Mouse (Mus musculus) CH12.LX (cell line): ENCODE measurements around the gene Ltk. TPM values are rescaled to one million over a fixed set of nuclear protein-coding genes. Genes with fewer than 3 reads are reported as not detected.

Source experiments
- DNase-seq: peaks from one replicate; pipeline ENCODE4 v3.0.0-alpha.2; 2013; ENCODE audit errors: extremely low read depth
- H3K27ac ChIP-seq: 2 replicates; pipeline ENCODE4 v1.5.1; 2012; ENCODE audit warnings: low read depth, mild to moderate bottlenecking, control low read depth, moderate library complexity; ENCODE audit not compliant: insufficient read depth
- H3K27me3 ChIP-seq: replicated peaks from 2 replicates; pipeline ENCODE3; 2012; ENCODE audit warnings: inconsistent platforms
- H3K36me3 ChIP-seq, 2 experiments: replicated peaks in 1 of 2; 2 replicates each; pipeline versions ENCODE3 to v1.6.1; 2012; ENCODE audit warnings: inconsistent platforms in 1 of 2, low read length in 1 of 2, mild to moderate bottlenecking in 1 of 2, mixed read lengths in 1 of 2, moderate library complexity in 1 of 2; ENCODE audit not compliant: control insufficient read depth in 1 of 2, insufficient read depth in 1 of 2
- H3K4me1 ChIP-seq, 2 experiments: 2 replicates each; pipeline ENCODE4 v1.6.1; 2012; ENCODE audit warnings: inconsistent platforms in 1 of 2, moderate library complexity in 1 of 2; ENCODE audit not compliant: insufficient read depth in 2 of 2, control insufficient read depth in 1 of 2
- H3K4me2 ChIP-seq: 2 replicates; pipeline ENCODE4 v1.6.1; 2012; ENCODE audit warnings: low read depth, mild to moderate bottlenecking, control low read depth; ENCODE audit not compliant: poor library complexity, insufficient read depth, severe bottlenecking
- H3K4me3 ChIP-seq, 3 experiments: fragments of 150-350 bp in 1 of 3; sonication (generic) in 1 of 3; replicated peaks in 1 of 3; 2 replicates each; pipeline versions ENCODE3 to v1.5.1; 2011 to 2012; ENCODE audit warnings: low read depth in 2 of 3, low read length in 2 of 3, mild to moderate bottlenecking in 2 of 3, moderate library complexity in 2 of 3, control low read depth in 1 of 3, improper control_type of control experiment in 1 of 3, inconsistent platforms in 1 of 3, mixed read lengths in 1 of 3; ENCODE audit not compliant: poor library complexity in 1 of 3
- H3K79me2 ChIP-seq: replicated peaks from 2 replicates; pipeline ENCODE4 v1.6.1; 2012; ENCODE audit warnings: mild to moderate bottlenecking, moderate library complexity; ENCODE audit not compliant: control insufficient read depth, poor library complexity, insufficient read depth, severe bottlenecking; ENCODE audit errors: extremely low read depth
- H3K9ac ChIP-seq: 2 replicates; pipeline ENCODE4 v1.6.1; 2012; ENCODE audit warnings: low read depth, mild to moderate bottlenecking, control low read depth, moderate library complexity; ENCODE audit not compliant: insufficient read depth
- H3K9me3 ChIP-seq: replicated peaks from 2 replicates; pipeline ENCODE3; 2012; ENCODE audit warnings: low read length, inconsistent platforms, mixed read lengths
- BHLHE40 ChIP-seq: IDR thresholded peaks from 2 replicates; pipeline ENCODE4 v1.6.1; 2011; ENCODE audit warnings: mild to moderate bottlenecking, low read depth, low read length, improper control_type of control experiment
- CHD1 ChIP-seq: IDR thresholded peaks from 2 replicates; pipeline ENCODE4 v1.6.1; 2012; ENCODE audit warnings: low read depth, low read length, improper control_type of control experiment, inconsistent platforms
- CHD2 ChIP-seq: IDR thresholded peaks from 2 replicates; pipeline ENCODE4 v1.6.1; 2011; ENCODE audit warnings: low read length, improper control_type of control experiment
- E2F4 ChIP-seq: IDR thresholded peaks from 2 replicates; pipeline ENCODE4 v1.6.1; 2011; ENCODE audit warnings: low read depth, low read length, improper control_type of control experiment; ENCODE audit not compliant: insufficient replicate concordance
- ELF1 ChIP-seq: IDR thresholded peaks from 2 replicates; pipeline ENCODE4 v1.6.1; 2014; ENCODE audit warnings: low read depth, mild to moderate bottlenecking, inconsistent platforms, low read length, improper control_type of control experiment
- EP300 ChIP-seq: IDR thresholded peaks from 2 replicates; pipeline ENCODE4 v1.6.1; 2011; ENCODE audit warnings: low read length, improper control_type of control experiment
- ETS1 ChIP-seq: conservative IDR thresholded peaks from 2 replicates; pipeline ENCODE4 v1.6.1; 2012; ENCODE audit warnings: low read depth, mild to moderate bottlenecking, inconsistent platforms, low read length, improper control_type of control experiment, moderate library complexity
- HCFC1 ChIP-seq: IDR thresholded peaks from 2 replicates; pipeline ENCODE4 v1.6.1; 2012; ENCODE audit warnings: low read depth, mild to moderate bottlenecking, inconsistent platforms, low read length, improper control_type of control experiment
- IRF4 ChIP-seq: IDR thresholded peaks from 2 replicates; pipeline ENCODE4 v1.6.1; 2014; ENCODE audit warnings: low read depth, mild to moderate bottlenecking, inconsistent platforms, low read length, improper control_type of control experiment
- JUN ChIP-seq: IDR thresholded peaks from 2 replicates; pipeline ENCODE4 v1.6.1; 2011; ENCODE audit warnings: low read depth, mild to moderate bottlenecking, low read length, improper control_type of control experiment, moderate library complexity; ENCODE audit not compliant: insufficient read depth
- MAFK ChIP-seq: IDR thresholded peaks from 2 replicates; pipeline ENCODE4 v1.6.1; 2011; ENCODE audit warnings: low read length, improper control_type of control experiment; ENCODE audit not compliant: insufficient replicate concordance
- MAZ ChIP-seq: IDR thresholded peaks from 2 replicates; pipeline ENCODE4 v1.6.1; 2012; ENCODE audit warnings: low read depth, mild to moderate bottlenecking, inconsistent platforms, low read length, improper control_type of control experiment, moderate library complexity
- MEF2A ChIP-seq: IDR thresholded peaks from 2 replicates; pipeline ENCODE4 v1.6.1; 2014; ENCODE audit warnings: low read depth, mild to moderate bottlenecking, inconsistent platforms, low read length, improper control_type of control experiment, borderline replicate concordance
- NRF1 ChIP-seq: IDR thresholded peaks from 2 replicates; pipeline ENCODE4 v1.6.1; 2014; ENCODE audit warnings: low read depth, mild to moderate bottlenecking, inconsistent platforms, low read length, improper control_type of control experiment, moderate library complexity
- POLR2A ChIP-seq: IDR thresholded peaks from 2 replicates; pipeline ENCODE4 v1.6.1; 2011; ENCODE audit warnings: low read depth, mild to moderate bottlenecking, improper control_type of control experiment, low read length
- RAD21 ChIP-seq: IDR thresholded peaks from 2 replicates; pipeline ENCODE4 v1.6.1; 2011; ENCODE audit warnings: low read depth, mild to moderate bottlenecking, low read length, improper control_type of control experiment, moderate library complexity
- RCOR1 ChIP-seq: conservative IDR thresholded peaks from 2 replicates; pipeline ENCODE4 v1.6.1; 2012; ENCODE audit warnings: low read depth, mild to moderate bottlenecking, inconsistent platforms, low read length, improper control_type of control experiment
- SMC3 ChIP-seq: IDR thresholded peaks from 2 replicates; pipeline ENCODE4 v1.6.1; 2011; ENCODE audit warnings: low read depth, low read length, improper control_type of control experiment
- TBP ChIP-seq: conservative IDR thresholded peaks from 2 replicates; pipeline ENCODE4 v1.6.1; 2011; ENCODE audit warnings: low read depth, low read length, improper control_type of control experiment
- TCF12 ChIP-seq: IDR thresholded peaks from 2 replicates; pipeline ENCODE4 v1.6.1; 2014; ENCODE audit warnings: low read depth, mild to moderate bottlenecking, inconsistent platforms, low read length, improper control_type of control experiment
- UBTF ChIP-seq: IDR thresholded peaks from 2 replicates; pipeline ENCODE4 v1.6.1; 2012; ENCODE audit warnings: low read depth, mild to moderate bottlenecking, inconsistent platforms, low read length, improper control_type of control experiment, moderate library complexity
- USF1 ChIP-seq: IDR thresholded peaks from 2 replicates; pipeline ENCODE4 v1.6.1; 2014; ENCODE audit warnings: low read depth, mild to moderate bottlenecking, inconsistent platforms, low read length, improper control_type of control experiment
- USF2 ChIP-seq: conservative IDR thresholded peaks from 2 replicates; pipeline ENCODE4 v1.6.1; 2011; ENCODE audit warnings: low read depth, low read length, improper control_type of control experiment
- ZC3H11A ChIP-seq: IDR thresholded peaks from 2 replicates; pipeline ENCODE4 v1.6.1; 2012; ENCODE audit warnings: low read depth, mild to moderate bottlenecking, inconsistent platforms, low read length, improper control_type of control experiment
- ZKSCAN1 ChIP-seq: IDR thresholded peaks from 2 replicates; pipeline ENCODE4 v1.6.1; 2012; ENCODE audit warnings: low read depth, inconsistent platforms, low read length, improper control_type of control experiment, borderline replicate concordance
- ZNF384 ChIP-seq: IDR thresholded peaks from 2 replicates; pipeline ENCODE4 v1.6.1; 2012; ENCODE audit warnings: low read depth, low read length, improper control_type of control experiment, inconsistent platforms
- dilution Hi-C: fragments of 300-500 bp; cut with MboI; formaldehyde crosslinking; loops from 2 replicates; pipeline ENCODE4 v1.14.3; 2020; ENCODE audit warnings: low sequenced_read_pairs; ENCODE audit not compliant: extremely low pct_unique_long_range_greater_than_20kb, extremely low pct_ligation_motif_present
- in situ Hi-C: fragments of 300-500 bp; cut with MboI; formaldehyde crosslinking; loops from 3 replicates; pipeline ENCODE4 v1.14.3; 2019; ENCODE audit warnings: low sequenced_read_pairs, low pct_ligation_motif_present, low pct_unique_long_range_greater_than_20kb, mixed read lengths
- polyA plus RNA-seq: library from polyadenylated mRNA; unstranded; fragments of >175 nt; gene quantifications from 2 replicates; pipeline ENCODE4 v1.2.1, GENCODE M21; 2012; ENCODE audit warnings: low read depth; ENCODE audit not compliant: insufficient read length
- total RNA-seq, 2 experiments: library from RNA; depleted of rRNA; stranded (reverse); fragments of 300-350 nt in 1 of 2; fragments of >200 nt in 1 of 2; gene quantifications; 2 replicates each; pipeline ENCODE4 v1.2.3; 2012 to 2014

Ltk gene
- total and polyA plus RNA-seq, 3 experiments = 0.10 to 2.3 TPM; not detected in 1

GRCm38 (mm10) chr2:119743808-119744162 lies 16.4 kb downstream of the Ltk start:
- dilution Hi-C loops = no loop called here
- no peak overlapping the region for H3K4me3 ChIP-seq
- TF ChIP-seq TBP = no peak
- TF ChIP-seq RCOR1 = no peak
- TF ChIP-seq CHD1 = no peak
- no peak for TF ChIP-seq CHD2
- TF ChIP-seq USF2 = no peak
- no peak for TF ChIP-seq ETS1
- TF ChIP-seq NRF1 = no peak
- no peak for TF ChIP-seq SMC3
- no peak for TF ChIP-seq HCFC1
- no peak for TF ChIP-seq POLR2A
- TF ChIP-seq EP300 = no peak
- TF ChIP-seq IRF4 = no peak
- TF ChIP-seq, all 38 proteins: peak for 0
- in situ Hi-C loops = no loop called here
- Histone ChIP-seq H3K36me3 (no peaks in the 10 kb centered on the region), H3K27ac (no peak overlapping the region), H3K4me1 (peaks cover 6 to 23% of the 10 kb centered on the region in 2 experiments), H3K79me2 (no peaks in the 10 kb centered on the region), H3K4me2 (no peak overlapping the region), H3K9ac (no peak overlapping the region), H3K9me3 (no peaks in the 10 kb centered on the region), H3K27me3 (peaks cover 14% of the 10 kb centered on the region)
- DNase-seq = no peak

DNA sequence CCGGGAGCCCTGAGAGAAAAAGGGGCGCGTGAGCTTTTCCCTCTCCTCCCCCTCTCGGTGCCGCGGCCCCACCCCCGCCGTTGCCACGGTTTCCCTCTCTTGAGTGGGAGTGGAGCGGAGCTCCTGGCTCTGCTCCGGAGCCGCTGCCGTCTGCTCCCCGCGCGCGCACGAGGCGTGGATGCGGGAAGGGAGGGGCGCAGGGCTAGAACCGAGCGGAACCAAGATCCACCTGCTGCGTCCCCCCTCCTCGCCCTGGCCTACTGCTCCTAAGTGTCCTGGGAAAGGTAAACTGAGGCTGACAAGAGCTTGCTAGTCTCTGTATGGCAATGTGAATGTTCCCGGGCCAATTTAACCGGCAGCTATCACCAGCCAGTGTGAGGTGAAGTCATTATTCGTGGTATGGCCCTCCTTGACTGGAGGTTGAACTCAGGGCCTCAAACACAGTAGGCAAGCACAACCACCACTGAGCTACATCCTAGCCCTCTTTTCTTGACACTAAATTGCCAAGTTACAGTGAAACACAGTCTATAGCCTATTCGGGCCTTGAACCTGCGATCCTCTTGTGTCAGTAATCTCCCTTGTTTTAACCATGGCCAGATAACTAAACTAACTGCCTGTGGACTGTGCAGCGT lies 16.9 kb downstream of the Ltk start:
- Histone ChIP-seq H3K27ac (no peak overlapping the region), H3K9ac (no peak overlapping the region), H3K79me2 (no peaks in the 10 kb centered on the region)
- dilution Hi-C loops = no loop called here
- no peak for DNase-seq
- TF ChIP-seq ZKSCAN1 = no peak
- TF ChIP-seq HCFC1 = no peak
- TF ChIP-seq UBTF = no peak
- TF ChIP-seq MEF2A = no peak
- no peak for TF ChIP-seq ZNF384
- TF ChIP-seq CHD1 = no peak
- no peak for TF ChIP-seq USF1
- no peak for TF ChIP-seq RAD21
- TF ChIP-seq TCF12 = no peak
- no peak for TF ChIP-seq NRF1
- no peak for TF ChIP-seq E2F4
- no peak for TF ChIP-seq IRF4
- no peak for TF ChIP-seq POLR2A
- TF ChIP-seq MAFK = no peak
- TF ChIP-seq BHLHE40 = no peak
- no peak for TF ChIP-seq ZC3H11A
- TF ChIP-seq ELF1 = no peak
- TF ChIP-seq MAZ = no peak
- TF ChIP-seq JUN = no peak
- no peak for TF ChIP-seq CHD2
- TF ChIP-seq, all 38 proteins: peak for 0
- in situ Hi-C loops = no loop called here
- H3K9me3 ChIP-seq = no peaks in the 10 kb centered on the region
- H3K27me3 ChIP-seq = peaks cover 14% of the 10 kb centered on the region
- no peaks in the 10 kb centered on the region for H3K36me3 ChIP-seq
- H3K4me1 ChIP-seq = peaks cover 6 to 27% of the 10 kb centered on the region in 2 experiments
- peak overlapping the region; percentile 41 for H3K4me2 ChIP-seq
- H3K4me3 ChIP-seq = no peak overlapping the region
